Mouse (Mus musculus) forelimb bud, embryonic 11.5 days (tissue): ENCODE data around the gene Rtbdn.
"Not testable (repeated sequence)": the region's sequence is repeated elsewhere in the genome, so short reads cannot be mapped to it uniquely, and the experiment has no call there.

Experiments used
- DNase-seq: peaks from one replicate; pipeline ENCODE4 v3.0.0-alpha.2; 2012; ENCODE audit warnings: low read depth, low spot score

Rtbdn gene

GRCm38 (mm10) chr8:84946528-84947240 is at the start of gene Rtbdn:
Gene Rtbdn, plus strand, starts transcription at chr8:84946991.
- no peak for DNase-seq

- DNase-seq = no peak
Observed at GRCm38 (mm10) chr8:84901071-84901470, 45.7 kb upstream of the Rtbdn start.

DNA sequence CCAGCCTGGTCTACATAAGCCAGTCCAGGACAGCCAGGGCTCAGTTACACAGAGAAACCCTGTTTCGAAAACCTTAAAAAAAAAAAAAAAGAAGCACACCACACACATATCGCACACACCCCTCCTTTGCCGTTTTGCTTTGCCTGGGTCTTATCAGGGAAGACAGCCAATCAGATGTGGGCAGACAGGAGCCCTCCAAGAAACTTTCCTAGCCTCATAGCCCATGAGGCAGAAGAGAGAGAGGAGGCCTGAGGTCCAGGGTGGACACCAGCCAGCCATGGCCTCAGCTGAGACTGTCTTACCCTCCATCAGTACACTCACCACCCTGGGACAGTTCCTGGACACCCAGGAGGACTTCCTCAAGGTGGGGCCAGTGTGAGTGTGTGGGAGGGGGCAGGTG is 45.0 kb upstream of the Rtbdn start, which contains the start of gene Klf1:
TSS of gene Klf1 (plus strand) at position 177 of the 400 bp plus-strand sequence.
- no peak for DNase-seq

DNA sequence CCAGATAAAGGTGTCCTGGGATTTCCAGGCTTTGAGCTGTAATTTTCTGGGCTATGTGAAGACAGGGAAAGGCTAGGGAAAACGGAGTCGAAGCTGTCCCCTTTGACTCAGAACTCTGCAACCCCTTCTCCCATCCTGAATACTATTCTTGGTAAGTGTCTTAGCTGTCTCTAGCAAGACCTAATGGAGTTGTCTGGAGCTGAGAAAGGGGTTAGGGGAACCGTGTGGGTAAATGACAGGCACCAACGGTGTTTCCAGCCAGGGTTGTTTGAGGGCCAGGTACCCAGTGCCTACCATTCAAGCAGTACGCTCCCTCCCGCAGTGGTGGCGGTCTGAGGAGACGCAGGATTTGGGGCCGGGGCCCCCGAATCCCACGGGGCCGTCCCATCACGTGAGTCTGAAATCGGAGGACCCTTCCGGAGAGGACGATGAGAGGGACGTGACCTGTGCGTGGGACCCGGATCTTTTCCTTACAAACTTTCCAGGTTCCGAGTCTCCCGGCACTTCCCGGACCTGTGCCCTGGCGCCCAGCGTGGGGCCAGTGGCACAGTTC is 44.3 kb upstream of the Rtbdn start:
- DNase-seq = no peak

- DNase-seq = peak; percentile 87
Observed at GRCm38 (mm10) chr8:84902920-84903661, 43.7 kb upstream of the Rtbdn start.

DNA sequence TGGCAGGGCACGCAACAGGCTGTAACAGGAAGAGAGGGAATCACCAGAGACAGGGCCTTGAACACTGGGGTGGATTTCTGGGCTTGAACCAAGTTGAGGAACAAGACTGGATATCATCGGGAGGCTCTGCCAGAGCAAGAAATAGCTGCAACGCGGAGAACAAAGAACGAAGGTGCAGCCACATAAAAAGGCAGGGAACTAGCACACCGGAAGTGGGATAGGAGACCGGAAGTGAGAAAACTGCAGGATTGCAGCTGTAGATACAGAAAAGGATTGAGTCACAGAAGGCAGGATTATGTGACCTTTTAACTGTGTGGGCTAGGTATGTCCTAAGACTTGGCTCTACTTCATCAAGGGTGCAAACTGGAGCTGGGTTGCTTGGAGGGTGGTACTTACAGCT is 42.4 kb upstream of the Rtbdn start:
- no peak for DNase-seq

DNA sequence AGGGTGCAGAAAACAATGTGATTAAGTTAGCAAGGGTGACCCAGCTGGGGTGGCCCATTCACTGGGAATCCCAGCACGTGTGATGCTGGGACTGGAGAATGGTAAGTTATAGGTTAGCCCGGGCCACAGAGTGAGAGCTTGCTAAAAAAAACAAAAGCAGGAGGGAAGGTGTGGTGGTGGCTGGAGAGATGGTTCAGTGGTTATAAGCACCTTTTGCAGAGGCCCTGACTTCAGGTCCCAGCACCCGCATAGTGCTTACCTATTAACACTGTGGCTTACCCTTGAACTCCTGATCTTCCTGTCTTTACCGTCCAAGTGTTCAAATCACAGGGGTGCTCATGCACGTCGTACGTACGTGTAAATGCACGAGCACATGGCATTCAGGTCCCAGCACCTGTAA is 39.8 kb upstream of the Rtbdn start:
- DNase-seq = no peak

GRCm38 (mm10) chr8:84907493-84907892 is 39.3 kb upstream of the Rtbdn start:
- no peak for DNase-seq

DNA sequence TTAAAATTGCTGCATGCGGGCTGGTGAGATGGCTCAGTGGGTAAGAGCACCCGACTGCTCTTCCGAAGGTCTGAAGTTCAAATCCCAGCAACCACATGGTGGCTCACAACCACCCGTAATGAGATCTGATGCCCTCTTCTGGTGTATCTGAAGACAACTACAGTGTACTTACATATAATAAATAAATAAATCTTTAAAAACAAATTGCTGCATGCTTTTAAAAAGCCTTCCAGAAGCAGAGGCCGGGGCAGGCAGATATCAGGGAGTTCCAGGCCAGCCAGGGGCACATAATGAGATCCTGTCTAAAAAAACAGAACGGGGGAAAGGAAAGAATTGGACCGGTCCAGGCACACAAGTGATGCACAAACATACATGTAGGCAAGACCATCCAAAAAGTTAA is 38.8 kb upstream of the Rtbdn start:
- not testable (repeated sequence) for DNase-seq

DNA sequence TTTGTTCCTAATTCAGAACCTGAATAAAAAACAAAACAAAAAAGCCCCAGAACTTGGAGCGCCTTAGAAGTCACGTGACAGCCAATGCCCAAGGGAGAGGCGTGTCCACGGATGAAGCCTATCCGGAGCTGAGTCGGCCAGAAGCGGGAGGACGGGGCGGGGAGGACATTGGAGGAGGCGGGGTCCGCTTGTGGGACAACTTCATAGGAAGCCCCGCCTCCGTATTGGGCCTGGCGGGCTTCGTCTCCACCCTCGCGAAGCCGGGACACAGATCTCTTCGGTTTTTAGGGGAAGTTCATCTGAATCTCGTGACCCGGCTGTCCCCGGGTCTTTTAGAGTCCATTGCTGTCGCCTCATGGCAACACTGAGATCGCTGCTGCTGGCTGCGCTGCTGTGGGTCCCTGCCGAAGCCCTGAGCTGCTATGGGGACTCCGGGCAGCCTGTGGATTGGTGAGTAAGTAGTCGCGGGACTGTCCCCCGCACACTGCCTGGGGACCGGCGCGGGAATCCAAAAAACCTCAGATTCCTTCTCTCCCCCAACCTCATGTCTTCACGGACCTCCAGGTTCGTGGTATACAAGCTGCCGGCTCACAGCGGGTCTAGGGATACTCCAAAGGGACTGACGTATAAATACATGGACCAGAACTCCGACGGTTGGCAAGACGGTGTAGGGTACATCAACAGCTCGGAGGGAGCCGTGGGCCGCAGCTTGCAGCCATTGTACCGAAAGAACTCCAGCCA is 38.2 kb upstream of the Rtbdn start, which contains the start of gene Dnase2a:
TSS of gene Dnase2a (plus strand) at position 140 of the 741 bp plus-strand sequence.
- peak; percentile 94 for DNase-seq

DNA sequence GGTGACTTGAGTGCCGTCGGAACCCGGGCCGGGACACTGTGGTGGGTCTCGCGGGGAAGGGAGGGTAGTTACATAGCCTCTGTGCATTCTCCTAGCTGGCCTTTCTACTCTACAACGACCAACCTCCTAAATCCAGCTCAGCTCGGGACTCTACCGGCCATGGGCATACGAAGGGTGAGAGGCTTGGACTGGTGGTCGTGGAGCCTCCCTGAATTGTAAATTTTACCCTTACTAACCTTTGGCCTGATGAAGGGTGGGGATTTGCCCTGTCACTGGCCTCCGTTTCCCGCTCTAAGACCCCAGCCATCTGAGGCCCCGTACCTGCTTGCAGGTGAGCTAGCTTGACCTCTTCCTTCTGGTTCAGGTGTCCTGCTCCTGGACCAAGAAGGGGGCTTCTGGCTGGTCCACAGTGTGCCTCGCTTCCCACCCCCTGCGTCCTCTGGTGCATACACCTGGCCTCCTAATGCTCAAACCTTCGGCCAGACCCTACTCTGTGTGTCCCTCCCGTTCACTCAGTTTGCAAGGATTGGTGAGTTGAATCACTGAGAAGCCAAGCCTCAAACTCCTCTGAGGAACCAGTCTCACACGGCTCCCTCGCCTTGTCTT is 37.5 kb upstream of the Rtbdn start:
- DNase-seq = no peak

- no peak for DNase-seq
Observed at GRCm38 (mm10) chr8:84909949-84910348, 36.8 kb upstream of the Rtbdn start.

GRCm38 (mm10) chr8:84910551-84910950 is 36.2 kb upstream of the Rtbdn start:
- DNase-seq = no peak

DNA sequence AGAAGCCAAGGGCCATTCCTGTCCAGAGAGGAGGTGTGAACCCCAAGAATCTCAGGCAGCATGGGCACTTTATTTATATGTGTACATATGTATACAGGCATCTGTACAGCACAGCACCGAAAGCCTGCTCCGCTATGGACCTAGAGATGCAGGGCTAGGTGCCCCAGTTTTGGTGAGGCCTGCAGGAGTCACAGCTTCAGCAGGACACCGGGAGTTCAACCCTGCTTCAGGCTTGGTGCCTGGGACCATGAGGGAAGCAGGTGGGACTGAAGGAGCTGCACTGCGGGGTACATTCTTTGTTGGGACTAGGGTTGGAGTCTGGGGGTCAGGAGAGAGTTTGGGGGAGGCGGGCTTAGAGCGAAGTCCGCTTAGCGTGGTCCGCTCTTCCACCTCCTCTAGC is 34.9 kb upstream of the Rtbdn start:
- no peak for DNase-seq

- DNase-seq = no peak
Observed at GRCm38 (mm10) chr8:84912391-84912790, 34.4 kb upstream of the Rtbdn start.

GRCm38 (mm10) chr8:84912895-84913501 is 33.8 kb upstream of the Rtbdn start:
- DNase-seq = peak; percentile 67

GRCm38 (mm10) chr8:84913502-84913900 is 33.3 kb upstream of the Rtbdn start:
- no peak for DNase-seq

DNA sequence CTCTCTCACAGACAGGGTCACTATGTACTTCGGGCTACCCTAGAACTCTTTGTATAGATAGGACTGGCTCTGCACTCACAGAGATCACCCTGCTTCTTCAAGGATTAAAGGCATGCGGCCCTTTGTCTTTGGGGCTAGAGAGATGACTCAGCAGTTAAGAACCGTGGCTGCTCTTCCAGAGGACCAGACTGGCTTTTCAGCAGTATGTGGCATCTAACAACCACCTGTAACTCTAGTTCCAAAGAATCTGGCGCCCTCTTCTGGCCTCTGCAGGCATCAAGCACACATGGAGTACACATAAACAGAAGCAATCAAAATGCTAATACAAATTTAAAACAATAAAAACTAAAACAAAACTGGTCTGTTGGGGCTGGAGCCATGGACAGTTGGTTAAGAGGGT is 32.8 kb upstream of the Rtbdn start:
- DNase-seq = no peak

- no peak for DNase-seq
Observed at GRCm38 (mm10) chr8:84915269-84915668, 31.5 kb upstream of the Rtbdn start.

GRCm38 (mm10) chr8:84917781-84918180 is 29.0 kb upstream of the Rtbdn start:
- no peak for DNase-seq

GRCm38 (mm10) chr8:84918646-84919045 is 28.1 kb upstream of the Rtbdn start:
- DNase-seq = no peak
